ENCODE assay signal across 15 mouse cellular contexts in genomic region chr12:87130224-87130623, GRCm38 (mm10). TPM values are rescaled to one million over a fixed set of nuclear protein-coding genes. Genes with fewer than 3 reads are reported as not detected.
"Had no signal": no experiment of that assay in that cellular context is flagged by ENCODE, and none has a peak within 500 bp of the region (broad histone marks: within the 10 kb centered on the region; RNA-seq: fewer than 3 reads in every experiment).

No protein-coding gene starts in this region.

- ATAC-seq: liver, postnatal 0 days; lung, postnatal 0 days; midbrain, embryonic 16.5 days had no signal

- DNase-seq: liver, postnatal 0 days; lung, adult 2 months; lung, postnatal 4 days; midbrain, embryonic 14.5 days; retina, postnatal 1 day; right cerebral cortex, adult 18-20 months; right cerebral cortex, postnatal 25 days; right cerebral cortex, postnatal 4 days; spleen, adult 18-20 months; thymus, adult 2 months; thymus, postnatal 25 days; thymus, postnatal 4 days had no signal

RNA-seq across cellular contexts. Expression of gene Ngb, which starts 27.9 kb away (rescaled TPM):
- polyA plus RNA-seq: liver, embryonic 15.5 days; liver, postnatal 0 days had no signal
